Comparison of ENCODE assay signal across 31 mouse cellular contexts in the genomic region with DNA sequence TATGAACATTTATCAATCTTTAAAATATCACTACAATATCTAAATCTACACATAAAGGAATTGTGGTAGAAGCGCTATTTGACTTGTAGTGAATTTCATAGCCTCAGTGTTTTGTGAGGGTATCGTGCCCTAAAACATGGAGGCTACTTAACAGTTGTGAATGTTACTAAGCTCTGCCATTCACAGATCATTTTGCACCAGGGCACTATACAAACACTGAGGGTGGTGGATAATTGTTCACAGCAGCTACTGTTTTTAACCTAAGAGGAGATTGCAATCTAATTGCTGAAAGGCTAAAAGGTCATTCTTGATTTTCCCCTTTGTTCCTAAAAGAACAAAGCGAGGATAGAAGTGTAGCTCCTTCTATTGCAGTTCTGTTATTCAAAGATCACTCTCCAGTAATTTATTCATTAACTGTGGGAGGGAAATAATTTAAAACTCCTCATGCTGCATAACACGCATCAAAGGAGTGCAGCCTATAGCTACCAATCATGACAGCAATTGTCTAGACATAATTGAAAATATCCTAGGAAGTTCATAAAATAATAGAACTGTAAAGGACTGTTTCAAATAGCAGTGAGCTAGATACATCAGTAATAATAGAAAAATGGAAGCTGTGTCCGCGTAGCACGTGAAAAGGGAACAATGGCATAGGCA. TPM values are rescaled to one million over a fixed set of nuclear protein-coding genes. Genes with fewer than 3 reads are reported as not detected.
A peak's percentile ranks its signal among the peaks of the same experiment; 100 is the strongest.
DNase-seq lines count a peak whose midpoint lies in the region; ATAC-seq and TF ChIP-seq lines count a peak whose summit lies in the region.
"Had no signal": no experiment of that assay in that cellular context is flagged by ENCODE, and none has a peak within 500 bp of the region (broad histone marks: within the 10 kb centered on the region; RNA-seq: fewer than 3 reads in every experiment).

No protein-coding gene starts in this region.

- ATAC-seq in hindbrain, embryonic 12.5 days (ENCODE audit: low FRiP score): peak; percentile 29; the same call in 1 of the 2 replicates
- no peak for ATAC-seq in hindbrain, embryonic 16.5 days
- peak; percentile 56; the same call in 1 of the 2 replicates for ATAC-seq in midbrain, embryonic 15.5 days (replicated peaks)
- ATAC-seq: forebrain, embryonic 16.5 days; intestine, embryonic 15.5 days had no signal

- H3K4me2 ChIP-seq in hindbrain, embryonic 12.5 days (replicated peaks): no peak overlapping the region
- no peak overlapping the region for H3K4me2 ChIP-seq in hindbrain, embryonic 16.5 days (ENCODE audit: low read length)
- no peak overlapping the region for H3K4me2 ChIP-seq in midbrain, embryonic 15.5 days
- H3K4me2 ChIP-seq: heart, embryonic 12.5 days; intestine, embryonic 15.5 days; limb, embryonic 12.5 days; liver, embryonic 11.5 days; lung, embryonic 15.5 days; neural tube, embryonic 15.5 days had no signal

- H3K4me3 ChIP-seq in hindbrain, embryonic 12.5 days: no peak overlapping the region
- H3K4me3 ChIP-seq in hindbrain, embryonic 16.5 days (ENCODE audit: low read length): no peak overlapping the region
- H3K4me3 ChIP-seq in midbrain, embryonic 15.5 days: no peak overlapping the region
- H3K4me3 ChIP-seq: erythroblast, embryonic 14.5 days; heart, adult 2 months; heart, embryonic 12.5 days; intestine, embryonic 15.5 days; limb, embryonic 12.5 days; lung, embryonic 15.5 days; neural tube, embryonic 15.5 days had no signal

- 46% methylated on average over 7 of the region's 7 CpGs for WGBS in hindbrain, embryonic 12.5 days
- WGBS in hindbrain, embryonic 16.5 days: 39% methylated on average over 7 of the region's 7 CpGs
- 37% methylated on average over 7 of the region's 7 CpGs for WGBS in midbrain, embryonic 15.5 days

- no peak overlapping the region for H3K27ac ChIP-seq in hindbrain, embryonic 12.5 days
- no peak overlapping the region for H3K27ac ChIP-seq in hindbrain, embryonic 16.5 days (ENCODE audit: low read depth, low read length)
- no peak overlapping the region for H3K27ac ChIP-seq in midbrain, embryonic 15.5 days
- H3K27ac ChIP-seq: heart, adult 2 months; intestine, embryonic 15.5 days; limb, embryonic 12.5 days; lung, embryonic 15.5 days; neural tube, embryonic 15.5 days; stomach, postnatal 0 days had no signal

- no peaks in the 10 kb centered on the region for H3K36me3 ChIP-seq in hindbrain, embryonic 12.5 days
- no peaks in the 10 kb centered on the region for H3K36me3 ChIP-seq in hindbrain, embryonic 16.5 days (ENCODE audit: control insufficient read depth, insufficient read depth, low read length)
- no peaks in the 10 kb centered on the region for H3K36me3 ChIP-seq in midbrain, embryonic 15.5 days (replicated peaks)
- H3K36me3 ChIP-seq: G1E; heart, embryonic 12.5 days; intestine, embryonic 15.5 days; limb, embryonic 12.5 days; lung, embryonic 15.5 days; neural tube, embryonic 15.5 days had no signal

- no peak for TF ChIP-seq POLR2A in brain, embryonic 14.5 days (IDR thresholded peaks at IDR 0.05; ENCODE audit: borderline replicate concordance, extremely low read depth, insufficient read depth, insufficient read length, poor library complexity, severe bottlenecking)

- DNase-seq in embryo, embryonic 10.5 days (ENCODE audit: low spot score): peak; percentile 2
- DNase-seq in embryo, embryonic 9.5 days (ENCODE audit: extremely low spot score): no peak
- DNase-seq in brain, embryonic 14.5 days (ENCODE audit: low read depth): peak; percentile 41
- no peak for DNase-seq in thymus, postnatal 25 days
- DNase-seq in kidney, adult 11 months: no peak
- DNase-seq: adrenal gland, adult 8-10 months; cerebellum, adult 8-10 months; cerebellum, postnatal 25 days; heart, adult 2 months; kidney, adult 9 months; kidney, postnatal 10 days; layer of hippocampus, adult 9-11 months; right cerebral cortex, adult 18-20 months; spleen, adult 18-20 months; thymus, adult 18-20 months; thymus, postnatal 36 days had no signal

- 0 out of 2 replicates have a peak, but pooled peaks cover 2% of the 10 kb centered on the region for H3K4me1 ChIP-seq in hindbrain, embryonic 12.5 days
- no peaks in the 10 kb centered on the region for H3K4me1 ChIP-seq in hindbrain, embryonic 16.5 days (ENCODE audit: control insufficient read depth, insufficient read depth, low read depth, low read length)
- no peaks in the 10 kb centered on the region for H3K4me1 ChIP-seq in midbrain, embryonic 15.5 days
- H3K4me1 ChIP-seq: heart, embryonic 12.5 days; intestine, embryonic 15.5 days; limb, embryonic 12.5 days; lung, embryonic 15.5 days; neural tube, embryonic 15.5 days had no signal

- H3K9me3 ChIP-seq in hindbrain, embryonic 12.5 days (replicated peaks): no peaks in the 10 kb centered on the region
- no peaks in the 10 kb centered on the region for H3K9me3 ChIP-seq in hindbrain, embryonic 16.5 days (ENCODE audit: control insufficient read depth, low read length)
- H3K9me3 ChIP-seq in midbrain, embryonic 15.5 days: no peaks in the 10 kb centered on the region
- H3K9me3 ChIP-seq: G1E; heart, embryonic 12.5 days; intestine, embryonic 15.5 days; limb, embryonic 12.5 days; lung, embryonic 15.5 days; neural tube, embryonic 15.5 days had no signal

- H3K27me3 ChIP-seq in hindbrain, embryonic 12.5 days: no peaks in the 10 kb centered on the region
- no peaks in the 10 kb centered on the region for H3K27me3 ChIP-seq in hindbrain, embryonic 16.5 days (replicated peaks; ENCODE audit: control insufficient read depth, insufficient read depth, low read length)
- H3K27me3 ChIP-seq in midbrain, embryonic 15.5 days (replicated peaks): no peaks in the 10 kb centered on the region
- H3K27me3 ChIP-seq: heart, embryonic 12.5 days; intestine, embryonic 15.5 days; limb, embryonic 12.5 days; lung, embryonic 15.5 days; neural tube, embryonic 15.5 days had no signal

- no peak overlapping the region for H3K9ac ChIP-seq in hindbrain, embryonic 12.5 days
- no peak overlapping the region for H3K9ac ChIP-seq in hindbrain, embryonic 16.5 days (ENCODE audit: low read depth, low read length)
- H3K9ac ChIP-seq in midbrain, embryonic 15.5 days: no peak overlapping the region
- H3K9ac ChIP-seq: heart, embryonic 12.5 days; intestine, embryonic 15.5 days; limb, embryonic 12.5 days; lung, embryonic 15.5 days; neural tube, embryonic 15.5 days had no signal

- no peak for TF ChIP-seq CTCF in brain, embryonic 14.5 days (IDR thresholded peaks at IDR 0.05; ENCODE audit: borderline replicate concordance, extremely low read depth, insufficient read depth, insufficient read length)

RNA-seq across cellular contexts. Expression of a gene that starts 55.6 kb away (rescaled TPM):
- polyA plus RNA-seq in hindbrain, embryonic 12.5 days (2016; fragmentation: Nextera tagmentation; extraction: Ambion mirVana): 2.7 and 4.1 TPM in 2 replicates
- 21.9 and 23.0 TPM in 2 replicates for polyA plus RNA-seq in hindbrain, embryonic 16.5 days (2015; fragmentation: Nextera tagmentation; extraction: Ambion mirVana)
- 2.9 and 6.7 TPM in 2 replicates for polyA plus RNA-seq in brain, embryonic 14.5 days (2012; rRNA removed)
- 14.3 and 16.9 TPM in 2 replicates for polyA plus RNA-seq in midbrain, embryonic 15.5 days (2015; fragmentation: Nextera tagmentation; extraction: Ambion mirVana)
- polyA plus RNA-seq: erythroblast, embryonic 14.5 days; G1E; heart, adult 2 months; heart, embryonic 12.5 days; heart, postnatal 0 days; large intestine, adult 2 months; limb, embryonic 12.5 days had no signal

Comparison
In these comparisons a context has a peak if more than half of its experiments do, and no peak if none do; other contexts are left out.
1. DNase-seq: peak in embryo, embryonic 10.5 days (single experiment) and brain, embryonic 14.5 days (single experiment); none in embryo, embryonic 9.5 days (single experiment), thymus, postnatal 25 days (single experiment) and kidney, adult 11 months (single experiment).